Mouse (Mus musculus): ENCODE measurements around the gene Lrch3.

- TF ChIP-seq CTCF (IDR thresholded peaks at IDR 0.05; ENCODE audit: borderline replicate concordance, insufficient read depth, low read length) (no peak), POLR2A (IDR thresholded peaks at IDR 0.05; ENCODE audit: low read depth, low read length) (no peak)
Observed at GRCm38 (mm10) chr16:33064636-33065035, 150.7 kb downstream of the Lrch3 start.
